Mouse (Mus musculus) lung, embryonic 15.5 days (tissue): ENCODE results near the gene Ifna9. TPM values are rescaled to one million over a fixed set of nuclear protein-coding genes. Genes with fewer than 3 reads are reported as not detected.

Experiments used
- polyA plus RNA-seq: library from polyadenylated mRNA; unstranded; fragments of >200 nt; fragmentation: Nextera tagmentation; extraction: Ambion mirVana; gene quantifications from 2 replicates; pipeline ENCODE4 v1.2.1, GENCODE M21; 2015

Ifna9 gene
- polyA plus RNA-seq, 1 experiment from 2014 or later = not detected

Other genes with a start within 250 kb of the Ifna9 start
- 9.4 TPM in 2 replicates for gene Hacd4, start 153.5 kb downstream of the Ifna9 start, polyA plus RNA-seq
- gene Ifnb1, start 69.6 kb downstream of the Ifna9 start, polyA plus RNA-seq = not detected in 2 replicates
- not detected in 2 replicates for gene Ifna15, start 34.1 kb downstream of the Ifna9 start, polyA plus RNA-seq
- gene Ifna14, start 20.6 kb downstream of the Ifna9 start, polyA plus RNA-seq = not detected in 2 replicates
- not detected in 2 replicates for gene Ifna12, start 11.0 kb upstream of the Ifna9 start, polyA plus RNA-seq
- not detected in 2 replicates for gene C87499, start 42.0 kb upstream of the Ifna9 start, polyA plus RNA-seq
- gene Ifna13, start 52.1 kb upstream of the Ifna9 start, polyA plus RNA-seq = not detected in 2 replicates
- gene Ifna16, start 84.5 kb upstream of the Ifna9 start, polyA plus RNA-seq = not detected in 2 replicates
- gene Ifna2, start 91.5 kb upstream of the Ifna9 start, polyA plus RNA-seq = not detected in 2 replicates
- not detected in 2 replicates for gene Ifnab, start 99.0 kb upstream of the Ifna9 start, polyA plus RNA-seq
- gene Gm26566, start 129.4 kb upstream of the Ifna9 start, polyA plus RNA-seq = 1.1 and 1.7 TPM in 2 replicates
- gene Klhl9, start 130.1 kb upstream of the Ifna9 start, polyA plus RNA-seq = 93.3 and 96.3 TPM in 2 replicates
- not detected in 2 replicates for gene Gm13271, start 162.5 kb upstream of the Ifna9 start, polyA plus RNA-seq
- gene Gm13283, start 167.7 kb upstream of the Ifna9 start, polyA plus RNA-seq = 0.21 and 0.68 TPM in 2 replicates
- 0.22 and 0.74 TPM in 2 replicates for gene Gm13290, start 181.4 kb upstream of the Ifna9 start, polyA plus RNA-seq
- gene Gm13289, start 184.5 kb upstream of the Ifna9 start, polyA plus RNA-seq = not detected in 2 replicates
- gene Gm13272, start 187.5 kb upstream of the Ifna9 start, polyA plus RNA-seq = 0.39 TPM in 1 of 2 replicates, not detected in the other
- 0.66 TPM in 1 of 2 replicates, not detected in the other for gene Ifnz, start 189.7 kb upstream of the Ifna9 start, polyA plus RNA-seq
- gene Gm13276, start 193.3 kb upstream of the Ifna9 start, polyA plus RNA-seq = not detected in 2 replicates
- gene Gm13277, start 196.2 kb upstream of the Ifna9 start, polyA plus RNA-seq = not detected in 2 replicates
- gene Gm13278, start 199.2 kb upstream of the Ifna9 start, polyA plus RNA-seq = not detected in 2 replicates
- not detected in 2 replicates for gene Gm13275, start 202.1 kb upstream of the Ifna9 start, polyA plus RNA-seq
- gene Gm13279, start 205.0 kb upstream of the Ifna9 start, polyA plus RNA-seq = not detected in 2 replicates
- gene Gm13285, start 207.3 kb upstream of the Ifna9 start, polyA plus RNA-seq = 1.5 and 1.7 TPM in 2 replicates
- not detected in 2 replicates for gene Gm13287, start 210.9 kb upstream of the Ifna9 start, polyA plus RNA-seq
- gene Gm13288, start 213.1 kb upstream of the Ifna9 start, polyA plus RNA-seq = 0.11 TPM in 1 of 2 replicates, not detected in the other
- not detected in 2 replicates for gene Ifna7, start 223.8 kb upstream of the Ifna9 start, polyA plus RNA-seq
- not detected in 2 replicates for gene Ifna11, start 227.6 kb upstream of the Ifna9 start, polyA plus RNA-seq
- not detected in 2 replicates for gene Ifna6, start 235.0 kb upstream of the Ifna9 start, polyA plus RNA-seq
- gene Ifna5, start 243.1 kb upstream of the Ifna9 start, polyA plus RNA-seq = not detected in 2 replicates
- gene Ifna4, start 249.5 kb upstream of the Ifna9 start, polyA plus RNA-seq = not detected in 2 replicates